Mouse (Mus musculus): ENCODE results near the gene Dchs1. TPM values are rescaled to one million over a fixed set of nuclear protein-coding genes. Genes with fewer than 3 reads are reported as not detected.

Gene Dchs1
- polyA plus RNA-seq, 1 experiment, result 6.7 TPM

DNA sequence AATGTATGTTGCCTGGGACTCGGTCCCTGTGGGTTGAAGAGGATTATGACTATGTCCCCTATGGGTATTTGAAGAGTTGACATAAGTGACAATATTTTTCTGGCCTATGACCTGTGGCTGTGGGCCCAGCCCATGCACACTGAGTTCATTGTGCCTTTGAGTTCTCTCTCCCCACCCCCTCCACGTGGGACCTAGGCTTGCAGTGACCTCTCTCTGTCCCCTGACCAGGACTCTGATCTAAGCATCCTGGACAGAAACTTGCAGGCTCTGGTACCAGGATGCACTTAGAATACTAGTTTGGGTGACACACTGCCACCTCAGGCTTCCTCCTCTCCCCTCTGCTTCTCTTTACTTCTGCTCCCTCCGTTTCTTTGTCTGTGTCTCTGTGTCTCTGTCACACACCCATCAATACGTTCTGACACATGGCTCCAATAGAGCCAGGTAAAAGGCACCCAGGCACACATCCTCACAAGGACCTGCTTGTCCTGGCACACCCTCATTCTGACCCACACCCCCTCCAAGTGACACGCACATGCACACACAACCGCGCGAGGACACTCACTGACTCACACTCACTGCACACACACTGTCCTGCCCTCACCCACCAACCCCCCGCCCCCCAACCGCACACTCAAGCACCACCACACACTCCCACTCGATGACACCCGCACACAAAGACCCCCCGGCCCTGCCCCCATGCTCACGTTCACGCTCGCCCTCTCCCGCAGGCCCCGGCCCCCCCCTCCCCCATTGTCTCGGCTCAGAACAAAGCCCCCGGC, 759 bp downstream of the Dchs1 start:
- DNase-seq (ENCODE audit: low read depth in 1 of 2, low spot score in 2 of 2), result no peak
- 31% methylated on average over 19 of the region's 20 CpGs for whole genome bisulfite sequencing
- H3K4me1 ChIP-seq (ENCODE audit: control insufficient read depth, insufficient read depth, insufficient read length), result peaks cover 6% of the 10 kb centered on the region; the same call in 1 of the 2 replicates
- H3K36me3 ChIP-seq (ENCODE audit: control insufficient read depth, insufficient read depth, low read length), result no peaks in the 10 kb centered on the region
- H3K4me3 ChIP-seq (ENCODE audit: extremely low read depth, insufficient read depth, insufficient read length), result peak overlapping the region; percentile 43; the same call in 1 of the 2 replicates
- H3K27ac ChIP-seq (ENCODE audit: insufficient read depth, low read length), result peak overlapping the region; percentile 12; the same call in 1 of the 2 replicates
- peaks cover 17% of the 10 kb centered on the region for H3K27me3 ChIP-seq (ENCODE audit: control insufficient read depth, insufficient read depth, low read length)
- TF ChIP-seq POLR2A (IDR thresholded peaks at IDR 0.05; ENCODE audit: low read depth, low read length), result no peak
- TF ChIP-seq CTCF (IDR thresholded peaks at IDR 0.05; ENCODE audit: extremely low read depth, insufficient read depth, insufficient read length, insufficient replicate concordance), result no peak

DNA sequence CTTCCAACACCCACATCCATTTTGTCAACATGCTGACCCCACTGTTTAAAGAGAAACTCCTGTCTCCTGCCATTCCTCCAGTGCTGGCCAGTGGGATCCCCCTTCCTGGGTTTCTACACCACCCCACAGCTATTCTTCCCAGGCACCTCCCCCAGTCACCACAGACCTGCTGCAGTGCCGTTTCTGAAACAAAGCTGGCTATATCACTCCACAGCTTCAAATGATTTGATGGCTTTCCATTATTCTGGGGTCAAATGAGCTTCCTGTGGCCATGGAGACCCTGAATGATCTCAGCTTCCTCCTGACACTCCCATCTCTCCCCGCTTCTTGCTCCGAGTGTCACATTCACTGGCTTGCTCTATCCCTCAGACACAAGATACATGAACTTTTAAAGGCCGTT, 2.9 kb downstream of the Dchs1 start:
- H3K27me3 ChIP-seq (ENCODE audit: control insufficient read depth, insufficient read depth, low read length), result peaks cover 16% of the 10 kb centered on the region
- no peak overlapping the region for H3K4me3 ChIP-seq (ENCODE audit: extremely low read depth, insufficient read depth, insufficient read length)
- TF ChIP-seq POLR2A (IDR thresholded peaks at IDR 0.05; ENCODE audit: low read depth, low read length) (no peak), CTCF (IDR thresholded peaks at IDR 0.05; ENCODE audit: extremely low read depth, insufficient read depth, insufficient read length, insufficient replicate concordance) (no peak)
- no peak overlapping the region for H3K27ac ChIP-seq (ENCODE audit: insufficient read depth, low read length)
- no peaks in the 10 kb centered on the region for H3K36me3 ChIP-seq (ENCODE audit: control insufficient read depth, insufficient read depth, low read length)
- WGBS, result 73% methylated on average over 4 of the region's 4 CpGs
- peaks cover 6% of the 10 kb centered on the region; the same call in 1 of the 2 replicates for H3K4me1 ChIP-seq (ENCODE audit: control insufficient read depth, insufficient read depth, insufficient read length)
- no peak for DNase-seq (ENCODE audit: low read depth in 1 of 2, low spot score in 2 of 2)

DNA sequence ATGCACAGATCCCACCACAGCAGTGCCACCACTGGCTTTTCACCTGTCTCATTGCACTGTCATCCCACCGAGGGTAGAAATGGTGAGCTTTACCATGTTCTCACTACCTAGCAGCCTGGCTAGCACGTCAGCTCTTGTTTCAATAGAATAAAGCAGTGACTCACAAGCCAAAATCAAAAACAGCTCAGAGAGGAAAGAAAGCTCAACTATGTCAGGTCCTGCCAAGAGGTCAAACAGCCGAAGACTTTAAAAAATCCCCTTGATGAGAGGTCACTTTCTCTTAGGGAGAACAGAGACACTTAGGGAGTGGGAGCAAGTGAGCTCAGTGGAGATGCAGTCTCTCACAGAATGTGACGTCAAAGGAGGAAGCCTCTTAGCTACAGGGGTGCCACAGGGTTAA, 3.6 kb downstream of the Dchs1 start:
- Histone ChIP-seq H3K27ac (ENCODE audit: insufficient read depth, low read length) (no peak overlapping the region), H3K4me3 (ENCODE audit: extremely low read depth, insufficient read depth, insufficient read length) (no peak overlapping the region), H3K27me3 (ENCODE audit: control insufficient read depth, insufficient read depth, low read length) (peaks cover 16% of the 10 kb centered on the region), H3K4me1 (ENCODE audit: control insufficient read depth, insufficient read depth, insufficient read length) (peaks cover 6% of the 10 kb centered on the region), H3K36me3 (ENCODE audit: control insufficient read depth, insufficient read depth, low read length) (no peaks in the 10 kb centered on the region)
- DNase-seq (ENCODE audit: low read depth in 1 of 2, low spot score in 2 of 2), result no peak
- 62% methylated on average over 4 of the region's 4 CpGs for WGBS
- no peak for TF ChIP-seq CTCF (IDR thresholded peaks at IDR 0.05; ENCODE audit: extremely low read depth, insufficient read depth, insufficient read length, insufficient replicate concordance)
- no peak for TF ChIP-seq POLR2A (IDR thresholded peaks at IDR 0.05; ENCODE audit: low read depth, low read length)

DNA sequence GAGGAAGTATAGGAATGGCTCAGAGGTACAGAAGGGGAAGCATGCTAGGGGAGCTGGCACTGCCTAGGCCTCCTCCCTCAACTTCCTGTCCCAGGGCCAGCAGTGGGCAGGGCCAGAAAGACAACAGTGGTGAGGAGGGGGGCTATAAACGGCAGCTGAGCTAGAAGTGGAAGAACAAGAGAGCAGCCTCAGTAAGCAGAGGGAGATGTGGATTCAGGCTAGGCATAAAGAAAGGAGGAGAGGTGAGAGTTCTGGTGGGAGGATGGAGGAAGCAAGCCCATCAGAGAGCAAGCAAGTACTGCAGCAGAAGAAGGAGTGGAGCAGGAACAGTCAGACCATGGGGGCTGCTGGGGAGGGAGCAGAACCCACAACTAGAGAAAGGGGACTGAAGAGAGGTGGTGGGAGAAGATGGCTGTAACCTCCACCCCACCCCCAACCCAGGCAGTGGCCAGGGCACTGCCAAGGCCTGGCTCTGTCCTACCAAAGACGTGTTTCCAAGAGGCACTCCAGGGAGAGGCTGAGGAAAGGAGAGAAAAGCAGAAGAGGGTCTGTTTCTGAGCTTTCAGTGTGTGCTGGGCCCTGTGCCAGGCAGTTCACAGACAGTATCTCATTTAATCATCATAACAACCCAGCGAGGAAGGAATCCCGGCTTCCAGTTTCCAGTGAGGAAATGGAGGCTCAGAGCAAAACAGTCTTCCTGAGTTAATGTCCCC, 8.7 kb downstream of the Dchs1 start:
- Histone ChIP-seq H3K27me3 (ENCODE audit: control insufficient read depth, insufficient read depth, low read length) (no peaks in the 10 kb centered on the region), H3K27ac (ENCODE audit: insufficient read depth, low read length) (peak overlapping the region; percentile 35), H3K4me1 (ENCODE audit: control insufficient read depth, insufficient read depth, insufficient read length) (peaks cover 15% of the 10 kb centered on the region; the same call in 1 of the 2 replicates), H3K4me3 (ENCODE audit: extremely low read depth, insufficient read depth, insufficient read length) (no peak overlapping the region), H3K36me3 (ENCODE audit: control insufficient read depth, insufficient read depth, low read length) (no peaks in the 10 kb centered on the region)
- WGBS, result 30% methylated on average over 4 of the region's 4 CpGs
- TF ChIP-seq POLR2A (IDR thresholded peaks at IDR 0.05; ENCODE audit: low read depth, low read length) (no peak), CTCF (IDR thresholded peaks at IDR 0.05; ENCODE audit: extremely low read depth, insufficient read depth, insufficient read length, insufficient replicate concordance) (no peak)
- peak; percentile 8 to 35 for DNase-seq (ENCODE audit: low read depth in 1 of 2, low spot score in 2 of 2)

DNA sequence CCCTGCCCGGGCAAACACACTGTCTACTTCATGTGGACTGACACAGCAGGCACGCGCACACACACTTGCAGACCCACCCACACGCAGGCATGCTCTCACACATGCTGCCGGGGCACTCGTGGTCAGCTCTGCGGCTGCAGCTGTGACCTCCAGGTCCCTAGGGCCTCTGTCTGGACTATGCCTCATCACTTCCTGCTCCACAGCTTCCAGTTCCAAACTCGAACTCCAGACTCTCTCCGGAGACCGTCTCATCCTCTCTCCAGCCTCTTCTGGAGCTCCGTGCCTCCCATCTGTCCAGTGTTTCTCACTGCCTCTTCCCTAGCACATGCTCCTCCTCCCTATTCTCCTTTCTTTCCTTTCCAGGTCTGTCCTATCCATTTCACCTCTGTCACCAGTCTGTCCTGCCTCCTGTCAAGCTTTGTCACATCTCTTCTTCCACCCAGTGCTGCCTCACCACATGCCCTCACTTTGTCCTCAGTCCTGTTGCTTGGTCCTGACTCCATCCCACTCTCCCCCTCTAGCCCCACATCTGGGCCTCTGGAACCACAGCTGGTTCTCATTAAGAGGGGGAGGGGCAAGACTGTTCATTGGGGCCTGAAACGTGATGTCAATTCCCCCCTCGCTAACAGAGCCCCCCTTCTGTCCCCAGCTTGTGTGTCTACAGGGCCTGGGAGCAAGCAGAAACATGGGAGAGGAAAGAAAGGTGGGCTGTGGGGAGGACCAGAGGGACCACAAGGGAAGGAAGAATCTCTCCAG, 9.5 kb downstream of the Dchs1 start:
- no peak for TF ChIP-seq CTCF (IDR thresholded peaks at IDR 0.05; ENCODE audit: extremely low read depth, insufficient read depth, insufficient read length, insufficient replicate concordance)
- TF ChIP-seq POLR2A (IDR thresholded peaks at IDR 0.05; ENCODE audit: low read depth, low read length), result no peak
- Histone ChIP-seq H3K4me1 (ENCODE audit: control insufficient read depth, insufficient read depth, insufficient read length) (peaks cover 15% of the 10 kb centered on the region; the same call in 1 of the 2 replicates), H3K27ac (ENCODE audit: insufficient read depth, low read length) (0 out of 2 replicates have a peak overlapping the region, but pooled peaks have one; percentile 25), H3K27me3 (ENCODE audit: control insufficient read depth, insufficient read depth, low read length) (no peaks in the 10 kb centered on the region), H3K4me3 (ENCODE audit: extremely low read depth, insufficient read depth, insufficient read length) (no peak overlapping the region), H3K36me3 (ENCODE audit: control insufficient read depth, insufficient read depth, low read length) (no peaks in the 10 kb centered on the region)
- DNase-seq (ENCODE audit: low read depth in 1 of 2, low spot score in 2 of 2), result no peak
- 20% methylated on average over 13 of the region's 13 CpGs for WGBS

DNA sequence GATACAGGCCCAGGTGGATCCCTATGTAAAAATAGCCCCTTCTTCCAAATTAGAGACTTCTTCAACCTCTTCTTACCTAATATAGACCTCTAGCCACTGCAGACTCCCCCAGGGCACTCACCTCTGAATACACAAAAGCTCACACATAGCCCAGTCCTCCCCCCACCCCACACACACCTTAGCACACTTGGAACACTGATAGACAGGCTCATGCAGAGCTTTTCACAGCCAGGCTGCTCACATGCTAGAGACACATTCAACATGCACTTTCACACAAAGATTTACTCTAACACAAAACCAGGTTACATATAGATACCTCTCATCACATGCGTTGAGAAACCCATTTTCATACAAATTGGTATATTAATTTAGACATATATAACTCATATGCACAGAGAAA, 10.1 kb downstream of the Dchs1 start:
- no peak for TF ChIP-seq CTCF (IDR thresholded peaks at IDR 0.05; ENCODE audit: extremely low read depth, insufficient read depth, insufficient read length, insufficient replicate concordance)
- no peak for TF ChIP-seq POLR2A (IDR thresholded peaks at IDR 0.05; ENCODE audit: low read depth, low read length)
- Histone ChIP-seq H3K27ac (ENCODE audit: insufficient read depth, low read length) (no peak overlapping the region), H3K4me1 (ENCODE audit: control insufficient read depth, insufficient read depth, insufficient read length) (peaks cover 15% of the 10 kb centered on the region; the same call in 1 of the 2 replicates), H3K36me3 (ENCODE audit: control insufficient read depth, insufficient read depth, low read length) (no peaks in the 10 kb centered on the region), H3K4me3 (ENCODE audit: extremely low read depth, insufficient read depth, insufficient read length) (no peak overlapping the region), H3K27me3 (ENCODE audit: control insufficient read depth, insufficient read depth, low read length) (no peaks in the 10 kb centered on the region)
- 84% methylated on average over 1 of the region's 1 CpGs for WGBS
- no peak for DNase-seq (ENCODE audit: low read depth in 1 of 2, low spot score in 2 of 2)

Measured in spleen, adult 2 months (tissue).